Mouse (Mus musculus): ENCODE measurements at regions not wholly inside any gene's neighbourhood (a gene's known extent, or its start where the extent isn't known, plus 50 kb on each side); places are given as distances from the start of the nearest gene placed in this dataset.

DNA sequence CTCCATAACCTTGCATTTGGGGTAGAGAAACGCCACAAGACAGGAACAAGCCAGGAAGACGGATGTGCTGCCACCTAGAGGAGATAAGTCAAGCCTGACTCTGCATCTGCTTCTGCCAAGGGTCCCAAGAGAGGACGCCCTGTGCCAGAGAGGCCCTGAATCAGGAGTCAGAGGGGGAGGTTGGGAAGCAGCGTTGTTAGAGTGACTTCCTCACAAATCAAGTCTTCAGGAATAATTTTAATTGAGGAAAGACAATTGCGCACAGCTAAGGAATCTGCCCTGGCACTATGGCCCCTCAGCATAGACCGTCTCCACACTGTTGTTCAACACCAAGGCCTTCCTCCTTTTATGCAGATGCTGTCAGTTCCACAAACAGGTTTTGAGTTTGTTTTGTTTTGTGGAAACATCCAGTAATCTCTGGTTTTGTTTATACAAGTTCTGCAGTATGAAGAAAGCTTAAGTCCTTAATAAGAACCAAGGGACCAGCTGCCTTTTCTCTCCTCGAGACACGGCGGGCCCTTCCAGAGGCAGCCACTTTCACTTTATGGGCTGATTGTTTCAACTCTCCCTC lies 187.9 kb upstream of the Il12b start:
- peak; percentile 34 for DNase-seq
- no peaks in the 10 kb centered on the region for H3K36me3 ChIP-seq (replicated peaks; ENCODE audit: insufficient read depth, low read length)
- ATAC-seq: no peak
- WGBS (ENCODE audit: insufficient replicate concordance): 54% methylated on average over 9 of the region's 9 CpGs
- no peak overlapping the region for H3K9ac ChIP-seq (replicated peaks)
- H3K27ac ChIP-seq (ENCODE audit: low read depth): no peak overlapping the region
- no peaks in the 10 kb centered on the region for H3K9me3 ChIP-seq (ENCODE audit: low read length)
- H3K4me2 ChIP-seq (ENCODE audit: low read depth, low read length): no peak overlapping the region
- peak; percentile 73 for TF ChIP-seq CTCF (IDR thresholded peaks at IDR 0.05; ENCODE audit: low read depth)
- no peak for TF ChIP-seq EP300 (IDR thresholded peaks at IDR 0.05; ENCODE audit: low read depth)
- H3K27me3 ChIP-seq (ENCODE audit: insufficient read depth, low read length): no peaks in the 10 kb centered on the region
- no peak overlapping the region for H3K4me3 ChIP-seq (ENCODE audit: low read depth, low read length)
- no peaks in the 10 kb centered on the region for H3K4me1 ChIP-seq (ENCODE audit: insufficient read depth)

DNA sequence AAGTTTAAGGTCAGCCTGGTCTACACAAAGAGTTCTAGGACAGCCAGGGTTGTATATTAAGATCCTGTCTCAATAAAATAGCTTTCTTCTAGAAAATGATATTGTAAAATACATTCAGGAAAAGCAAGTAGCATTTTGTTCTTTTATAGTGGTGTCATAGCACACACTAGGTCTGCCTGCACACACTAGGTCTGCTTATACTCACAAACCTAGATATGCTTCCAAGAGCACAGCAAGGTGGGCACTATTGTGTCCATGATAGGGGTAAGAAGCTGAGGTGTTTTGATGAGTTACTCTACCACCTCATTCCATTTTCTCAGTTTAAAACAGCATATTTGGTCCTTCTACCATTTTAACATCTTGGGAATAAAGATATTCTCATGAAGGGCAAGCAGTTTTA lies 185.8 kb upstream of the Il12b start:
- TF ChIP-seq CTCF (IDR thresholded peaks at IDR 0.05; ENCODE audit: low read depth) (no peak), EP300 (IDR thresholded peaks at IDR 0.05; ENCODE audit: low read depth) (no peak)
- ATAC-seq (no peak), DNase-seq (no peak)
- H3K36me3 ChIP-seq (replicated peaks; ENCODE audit: insufficient read depth, low read length): no peaks in the 10 kb centered on the region
- no peaks in the 10 kb centered on the region for H3K27me3 ChIP-seq (ENCODE audit: insufficient read depth, low read length)
- H3K4me1 ChIP-seq (ENCODE audit: insufficient read depth): no peaks in the 10 kb centered on the region
- H3K4me2 ChIP-seq (ENCODE audit: low read depth, low read length): no peak overlapping the region
- no peaks in the 10 kb centered on the region for H3K9me3 ChIP-seq (ENCODE audit: low read length)
- H3K9ac ChIP-seq (replicated peaks): no peak overlapping the region
- H3K27ac ChIP-seq (ENCODE audit: low read depth): no peak overlapping the region
- no peak overlapping the region for H3K4me3 ChIP-seq (ENCODE audit: low read depth, low read length)

DNA sequence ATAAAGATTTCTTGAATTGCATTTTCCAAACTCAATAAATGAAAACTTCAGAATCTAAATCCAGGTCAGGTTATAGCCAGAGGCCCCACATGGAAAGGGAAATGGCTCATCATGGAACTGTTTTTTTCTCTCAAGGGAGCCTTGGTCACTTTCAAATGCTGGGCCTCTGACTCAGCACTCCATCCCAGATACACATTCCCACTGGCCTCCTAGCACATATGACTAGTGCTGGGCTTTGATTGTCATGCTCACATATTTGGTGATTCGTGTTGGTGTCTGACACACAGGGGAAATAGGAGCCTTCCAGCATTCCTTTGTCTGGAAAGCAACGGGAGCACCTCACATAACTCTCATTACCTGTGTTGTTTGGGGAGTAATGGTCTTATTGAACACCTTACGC lies 183.5 kb upstream of the Il12b start:
- H3K4me1 ChIP-seq (ENCODE audit: insufficient read depth): no peaks in the 10 kb centered on the region
- H3K27ac ChIP-seq (ENCODE audit: low read depth): no peak overlapping the region
- no peaks in the 10 kb centered on the region for H3K36me3 ChIP-seq (replicated peaks; ENCODE audit: insufficient read depth, low read length)
- TF ChIP-seq CTCF (IDR thresholded peaks at IDR 0.05; ENCODE audit: low read depth) (no peak), EP300 (IDR thresholded peaks at IDR 0.05; ENCODE audit: low read depth) (no peak)
- no peaks in the 10 kb centered on the region for H3K9me3 ChIP-seq (ENCODE audit: low read length)
- 79% methylated on average over 3 of the region's 3 CpGs for WGBS (ENCODE audit: insufficient replicate concordance)
- DNase-seq: no peak
- H3K4me3 ChIP-seq (ENCODE audit: low read depth, low read length): no peak overlapping the region
- no peak overlapping the region for H3K4me2 ChIP-seq (ENCODE audit: low read depth, low read length)
- ATAC-seq: no peak
- no peaks in the 10 kb centered on the region for H3K27me3 ChIP-seq (ENCODE audit: insufficient read depth, low read length)
- H3K9ac ChIP-seq (replicated peaks): no peak overlapping the region

DNA sequence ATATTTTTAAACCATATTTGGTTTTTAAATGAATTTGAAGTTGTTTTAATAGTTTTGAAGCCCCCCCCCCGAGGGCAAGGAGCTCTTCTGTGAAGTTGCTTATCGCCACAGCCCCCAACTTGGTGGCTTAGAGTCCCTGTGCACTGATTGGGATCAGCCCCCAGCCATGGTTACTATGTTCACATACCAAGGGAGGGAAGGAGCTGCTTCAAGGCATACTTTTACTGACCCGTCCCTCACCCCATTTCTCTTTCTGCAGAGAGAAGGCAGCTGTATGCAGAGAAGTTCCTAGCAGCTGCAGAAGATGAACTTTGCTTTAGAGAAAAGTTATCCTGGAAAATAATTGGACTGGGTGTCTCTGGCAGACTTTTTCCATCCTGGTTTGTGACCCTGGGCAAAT lies 179.9 kb upstream of the Il12b start:
- DNase-seq (no peak), ATAC-seq (no peak)
- Histone ChIP-seq H3K4me2 (ENCODE audit: low read depth, low read length) (no peak overlapping the region), H3K9me3 (ENCODE audit: low read length) (no peaks in the 10 kb centered on the region), H3K36me3 (replicated peaks; ENCODE audit: insufficient read depth, low read length) (no peaks in the 10 kb centered on the region), H3K27ac (ENCODE audit: low read depth) (no peak overlapping the region), H3K27me3 (ENCODE audit: insufficient read depth, low read length) (no peaks in the 10 kb centered on the region), H3K9ac (replicated peaks) (no peak overlapping the region), H3K4me3 (ENCODE audit: low read depth, low read length) (no peak overlapping the region), H3K4me1 (ENCODE audit: insufficient read depth) (no peaks in the 10 kb centered on the region)
- TF ChIP-seq EP300 (IDR thresholded peaks at IDR 0.05; ENCODE audit: low read depth) (no peak), CTCF (IDR thresholded peaks at IDR 0.05; ENCODE audit: low read depth) (no peak)
- WGBS (ENCODE audit: insufficient replicate concordance): 44% methylated on average over 3 of the region's 3 CpGs

DNA sequence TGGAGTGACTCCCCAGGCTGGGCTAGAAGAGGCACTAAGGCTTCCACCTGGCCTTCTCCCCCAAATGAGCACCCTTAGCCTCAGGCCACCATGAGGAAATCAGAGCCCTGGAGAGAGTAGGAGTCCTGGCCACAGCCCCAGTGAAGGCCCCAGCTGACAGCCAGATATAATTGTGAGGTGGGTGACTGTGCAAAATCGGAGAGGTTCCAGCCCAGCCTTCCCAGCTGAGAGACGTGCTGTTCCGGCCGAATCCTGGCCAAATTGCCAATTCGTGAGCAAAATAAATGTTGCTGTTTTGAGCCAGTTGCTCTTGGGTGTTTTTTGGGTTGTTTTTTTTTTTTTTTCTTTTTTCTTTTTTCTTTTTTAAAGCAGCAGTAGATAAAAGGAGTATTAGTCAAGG lies 169.9 kb upstream of the Il12b start:
- WGBS (ENCODE audit: insufficient replicate concordance): 73% methylated on average over 5 of the region's 5 CpGs
- H3K4me1 ChIP-seq (ENCODE audit: insufficient read depth): no peaks in the 10 kb centered on the region
- no peak overlapping the region for H3K4me3 ChIP-seq (ENCODE audit: low read depth, low read length)
- no peaks in the 10 kb centered on the region for H3K27me3 ChIP-seq (ENCODE audit: insufficient read depth, low read length)
- no peaks in the 10 kb centered on the region for H3K9me3 ChIP-seq (ENCODE audit: low read length)
- no peaks in the 10 kb centered on the region for H3K36me3 ChIP-seq (replicated peaks; ENCODE audit: insufficient read depth, low read length)
- no peak for TF ChIP-seq EP300 (IDR thresholded peaks at IDR 0.05; ENCODE audit: low read depth)
- no peak for TF ChIP-seq CTCF (IDR thresholded peaks at IDR 0.05; ENCODE audit: low read depth)
- no peak for ATAC-seq
- no peak overlapping the region for H3K9ac ChIP-seq (replicated peaks)
- no peak for DNase-seq
- H3K4me2 ChIP-seq (ENCODE audit: low read depth, low read length): no peak overlapping the region
- H3K27ac ChIP-seq (ENCODE audit: low read depth): no peak overlapping the region

DNA sequence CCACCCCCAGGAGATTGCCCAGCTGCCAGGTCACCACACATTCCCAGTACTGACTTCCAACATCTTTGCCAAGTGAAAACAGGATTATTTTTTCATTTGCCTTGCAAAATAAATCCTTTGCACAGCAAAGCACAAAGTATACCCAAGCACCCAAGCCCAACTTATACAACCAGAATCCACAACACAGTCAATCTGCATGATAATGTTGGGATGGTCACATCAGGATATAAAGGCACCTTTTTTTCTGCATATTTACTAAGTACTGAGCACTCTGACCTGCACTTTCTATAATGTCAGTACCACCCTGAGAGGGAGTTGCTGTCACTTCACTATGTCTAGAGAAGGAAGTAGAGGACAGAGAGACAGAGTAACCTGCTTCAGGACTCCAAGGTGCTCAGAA lies 164.4 kb upstream of the Il12b start:
- Histone ChIP-seq H3K27ac (ENCODE audit: low read depth) (no peak overlapping the region), H3K9me3 (ENCODE audit: low read length) (no peaks in the 10 kb centered on the region), H3K36me3 (replicated peaks; ENCODE audit: insufficient read depth, low read length) (no peaks in the 10 kb centered on the region), H3K4me1 (ENCODE audit: insufficient read depth) (no peaks in the 10 kb centered on the region), H3K27me3 (ENCODE audit: insufficient read depth, low read length) (no peaks in the 10 kb centered on the region), H3K4me2 (ENCODE audit: low read depth, low read length) (no peak overlapping the region), H3K9ac (replicated peaks) (no peak overlapping the region), H3K4me3 (ENCODE audit: low read depth, low read length) (no peak overlapping the region)
- DNase-seq (no peak), ATAC-seq (no peak)
- TF ChIP-seq CTCF (IDR thresholded peaks at IDR 0.05; ENCODE audit: low read depth) (no peak), EP300 (IDR thresholded peaks at IDR 0.05; ENCODE audit: low read depth) (no peak)

GRCm38 (mm10) chr11:44238051-44238450 lies 161.8 kb upstream of the Il12b start:
- Histone ChIP-seq H3K9ac (replicated peaks) (no peak overlapping the region), H3K27ac (ENCODE audit: low read depth) (no peak overlapping the region), H3K4me1 (ENCODE audit: insufficient read depth) (no peaks in the 10 kb centered on the region), H3K36me3 (replicated peaks; ENCODE audit: insufficient read depth, low read length) (no peaks in the 10 kb centered on the region), H3K4me3 (ENCODE audit: low read depth, low read length) (no peak overlapping the region), H3K9me3 (ENCODE audit: low read length) (no peaks in the 10 kb centered on the region), H3K27me3 (ENCODE audit: insufficient read depth, low read length) (no peaks in the 10 kb centered on the region), H3K4me2 (ENCODE audit: low read depth, low read length) (no peak overlapping the region)
- TF ChIP-seq EP300 (IDR thresholded peaks at IDR 0.05; ENCODE audit: low read depth): no peak
- no peak for TF ChIP-seq CTCF (IDR thresholded peaks at IDR 0.05; ENCODE audit: low read depth)
- ATAC-seq: no peak
- WGBS (ENCODE audit: insufficient replicate concordance): 82% methylated on average over 4 of the region's 4 CpGs
- DNase-seq: no peak

Measured in liver, postnatal 0 days (tissue).